Mouse (Mus musculus) stomach, postnatal 0 days (tissue): ENCODE data around the gene Gm4969. TPM values are rescaled to one million over a fixed set of nuclear protein-coding genes. Genes with fewer than 3 reads are reported as not detected.

ENCODE experiments used
- ATAC-seq: fragments of 200-750 bp; cut with Nextera tagmentation; 2 replicates; pipeline ENCODE4 v1.8.0; 2017; ENCODE audit not compliant: low FRiP score, low TSS enrichment
- DNase-seq: peaks from one replicate; pipeline ENCODE4 v3.0.0-alpha.2; 2016; ENCODE audit warnings: low spot score
- H3K27ac ChIP-seq: fragments of 300-500 bp; sonication (generic); replicated peaks from 2 replicates; pipeline ENCODE4 v1.5.1; 2014; ENCODE audit warnings: mild to moderate bottlenecking, control low read depth
- H3K27me3 ChIP-seq: fragments of 300-500 bp; sonication (generic); 2 replicates; pipeline ENCODE4 v1.6.1; 2014; ENCODE audit warnings: low read length; ENCODE audit not compliant: control insufficient read depth, insufficient read depth
- H3K36me3 ChIP-seq: fragments of 300-500 bp; sonication (generic); 2 replicates; pipeline ENCODE4 v1.6.1; 2014; ENCODE audit warnings: low read length, mixed read lengths; ENCODE audit not compliant: control insufficient read depth, insufficient read depth
- H3K4me1 ChIP-seq: fragments of 300-500 bp; sonication (generic); replicated peaks from 2 replicates; pipeline ENCODE4 v1.6.1; 2014; ENCODE audit warnings: antibody characterized with exemption; ENCODE audit not compliant: control insufficient read depth, insufficient read depth
- H3K4me2 ChIP-seq: fragments of 300-500 bp; sonication (generic); replicated peaks from 2 replicates; pipeline ENCODE4 v1.6.1; 2014; ENCODE audit warnings: low read depth, mild to moderate bottlenecking, control low read depth, moderate library complexity
- H3K4me3 ChIP-seq: fragments of 300-500 bp; sonication (generic); 2 replicates; pipeline ENCODE4 v1.5.1; 2014; ENCODE audit warnings: low read depth, low read length, control low read depth
- H3K9ac ChIP-seq: fragments of 300-500 bp; sonication (generic); 2 replicates; pipeline ENCODE4 v1.6.1; 2014; ENCODE audit warnings: mild to moderate bottlenecking, low read length, control low read depth, mixed read lengths
- H3K9me3 ChIP-seq: fragments of 300-500 bp; sonication (generic); 2 replicates; pipeline ENCODE4 v1.6.1; 2016; ENCODE audit warnings: low read length; ENCODE audit not compliant: control insufficient read depth
- CTCF ChIP-seq: IDR thresholded peaks from 2 replicates; pipeline ENCODE4 v1.5.1; 2016; ENCODE audit warnings: antibody characterized with exemption, low read depth, mild to moderate bottlenecking, moderate library complexity
- EP300 ChIP-seq: optimal IDR thresholded peaks from 2 replicates; pipeline ENCODE3; 2016; ENCODE audit warnings: antibody characterized with exemption
- WGBS: fragments of 180-500 bp; shearing (Covaris S2); extraction: QIAGEN DNeasy Blood & Tissue Kit; methylation state at CpG from one replicate; pipeline ENCODE4 v1.1.7; 2014; 5-methylcytosine and 5-hydroxymethylcytosine counted together
- polyA plus RNA-seq: library from polyadenylated mRNA; unstranded; fragments of >200 nt; fragmentation: Nextera tagmentation; extraction: Ambion mirVana; gene quantifications from 2 replicates; pipeline ENCODE4 v1.2.1, GENCODE M21; 2015

Gene Gm4969
- polyA plus RNA-seq, 1 experiment from 2014 or later: 0.72 TPM

GRCm38 (mm10) chr7:19136168-19136567, 18.0 kb upstream of the Gm4969 start:
- H3K9ac ChIP-seq: no peak overlapping the region
- ATAC-seq: no peak
- peaks cover 22% of the 10 kb centered on the region for H3K36me3 ChIP-seq
- no peaks in the 10 kb centered on the region for H3K27me3 ChIP-seq
- WGBS: 94% methylated on average over 13 of the region's 13 CpGs
- no peak overlapping the region for H3K4me3 ChIP-seq
- H3K9me3 ChIP-seq: no peaks in the 10 kb centered on the region
- TF ChIP-seq EP300 (no peak), CTCF (no peak)
- H3K4me1 ChIP-seq: 0 out of 2 replicates have a peak, but pooled peaks cover 2% of the 10 kb centered on the region
- DNase-seq: no peak
- H3K4me2 ChIP-seq: no peak overlapping the region
- H3K27ac ChIP-seq: no peak overlapping the region

DNA sequence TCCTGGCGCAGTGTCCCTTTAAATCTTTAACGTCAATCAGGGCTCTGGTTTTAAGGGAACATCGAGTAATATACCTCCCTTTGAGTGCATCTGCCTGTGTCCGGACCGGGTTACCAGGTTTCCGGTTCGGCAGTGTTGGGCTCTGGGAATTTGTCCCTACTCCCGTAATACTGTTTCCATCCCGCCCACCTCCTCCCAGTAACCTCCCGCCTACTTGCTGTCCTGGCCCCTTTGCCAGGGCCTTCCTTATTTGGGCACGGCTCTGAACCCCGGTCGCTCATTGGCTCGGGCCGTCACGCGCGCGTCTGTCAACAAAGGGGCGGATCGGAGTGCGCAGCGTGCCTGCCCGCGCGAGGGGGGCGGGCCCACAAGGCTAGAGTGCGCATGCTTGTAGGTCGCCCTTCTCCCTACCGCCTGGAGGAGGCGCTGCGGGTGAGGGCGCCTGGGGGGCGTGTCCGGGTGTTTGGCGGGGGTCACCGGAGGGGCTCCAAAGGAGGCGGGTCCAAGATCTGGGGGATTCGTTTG, 13.2 kb upstream of the Gm4969 start:
- peak overlapping the region; percentile 69 for H3K4me2 ChIP-seq
- H3K4me1 ChIP-seq: 0 out of 2 replicates have a peak, but pooled peaks cover 2% of the 10 kb centered on the region
- DNase-seq (peak; percentile 99), ATAC-seq (peak; percentile 99)
- TF ChIP-seq EP300: no peak
- peak; percentile 91 for TF ChIP-seq CTCF
- peak overlapping the region; percentile 42 for H3K4me3 ChIP-seq
- WGBS: under 1% methylated on average over 36 of the region's 39 CpGs
- peaks cover 4% of the 10 kb centered on the region for H3K36me3 ChIP-seq
- no peaks in the 10 kb centered on the region for H3K9me3 ChIP-seq
- H3K27ac ChIP-seq: peak overlapping the region; percentile 71
- no peaks in the 10 kb centered on the region for H3K27me3 ChIP-seq
- H3K9ac ChIP-seq: peak overlapping the region; percentile 52

DNA sequence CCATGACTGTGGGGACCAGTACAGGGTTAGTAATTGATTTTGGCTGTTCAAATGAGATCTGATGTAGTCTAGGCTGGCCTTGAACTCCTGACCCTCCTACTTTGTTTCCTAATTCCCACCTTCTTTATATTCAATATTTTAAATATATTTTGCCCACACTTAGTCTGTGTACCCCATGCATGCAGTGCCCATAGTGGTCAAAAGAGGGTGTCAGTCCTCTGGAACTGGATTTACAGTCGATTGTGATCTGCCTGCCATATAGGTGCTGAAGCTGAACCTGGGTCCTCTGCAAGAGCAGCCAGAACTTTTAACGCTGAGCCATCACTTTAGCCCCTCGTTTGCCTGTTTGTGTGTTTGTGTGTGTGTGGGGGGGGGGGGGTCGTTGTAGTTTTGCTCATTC, 12.5 kb upstream of the Gm4969 start:
- Histone ChIP-seq H3K27ac (peak overlapping the region; percentile 71), H3K27me3 (no peaks in the 10 kb centered on the region), H3K9me3 (no peaks in the 10 kb centered on the region), H3K9ac (peak overlapping the region; percentile 24; the same call in 1 of the 2 replicates), H3K4me1 (0 out of 2 replicates have a peak, but pooled peaks cover 2% of the 10 kb centered on the region), H3K4me3 (peak overlapping the region; percentile 17; the same call in 1 of the 2 replicates), H3K4me2 (peak overlapping the region; percentile 48), H3K36me3 (peaks cover 4% of the 10 kb centered on the region)
- TF ChIP-seq CTCF (peak; percentile 49), EP300 (no peak)
- ATAC-seq: no peak
- WGBS: 15% methylated on average over 4 of the region's 4 CpGs
- DNase-seq: no peak

DNA sequence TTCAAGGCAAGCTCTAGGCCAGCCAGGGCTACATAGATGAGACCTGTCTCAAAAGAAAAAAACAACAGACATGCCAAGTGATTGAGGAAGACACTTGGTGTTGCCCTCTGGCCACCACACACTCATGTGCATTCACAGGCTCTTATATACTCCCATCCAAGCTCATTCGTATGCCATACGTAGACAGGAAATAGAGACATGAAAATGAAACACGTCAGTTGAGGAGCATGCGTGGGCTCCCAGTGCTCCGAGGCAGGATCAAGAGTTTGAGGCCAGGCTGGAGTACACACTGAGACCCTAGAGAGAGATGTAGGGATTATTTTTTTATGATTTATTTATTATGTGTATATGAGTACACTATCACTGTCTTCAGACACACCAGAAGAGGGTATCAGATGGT, 11.2 kb upstream of the Gm4969 start:
- 0 out of 2 replicates have a peak, but pooled peaks cover 2% of the 10 kb centered on the region for H3K4me1 ChIP-seq
- WGBS: 86% methylated on average over 5 of the region's 5 CpGs
- H3K9ac ChIP-seq: no peak overlapping the region
- no peak overlapping the region for H3K27ac ChIP-seq
- TF ChIP-seq EP300 (no peak), CTCF (no peak)
- no peaks in the 10 kb centered on the region for H3K9me3 ChIP-seq
- H3K27me3 ChIP-seq: no peaks in the 10 kb centered on the region
- no peak for DNase-seq
- H3K36me3 ChIP-seq: peaks cover 4% of the 10 kb centered on the region; the same call in 1 of the 2 replicates
- no peak for ATAC-seq
- no peak overlapping the region for H3K4me3 ChIP-seq
- no peak overlapping the region for H3K4me2 ChIP-seq

DNA sequence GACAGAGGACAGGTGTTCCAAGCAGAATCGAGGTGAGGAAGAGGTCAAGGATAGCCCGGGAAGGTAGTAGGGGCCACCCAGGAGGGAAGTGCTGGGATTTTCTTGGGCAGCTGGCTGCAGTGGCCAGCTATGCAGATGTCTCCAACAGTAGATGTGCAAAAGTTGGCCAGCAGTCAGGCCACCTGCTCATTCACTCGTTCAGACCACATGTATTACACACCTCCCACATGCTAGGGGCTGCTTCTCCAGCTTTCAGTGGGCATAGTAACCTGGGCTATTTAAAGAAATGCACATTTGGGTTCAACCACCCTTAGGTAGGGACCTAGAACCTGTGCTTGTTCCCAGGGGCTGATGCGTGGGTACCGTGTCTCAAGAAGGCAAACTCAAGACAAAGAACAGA, 9.6 kb upstream of the Gm4969 start:
- DNase-seq: no peak
- H3K4me3 ChIP-seq: no peak overlapping the region
- H3K9me3 ChIP-seq: no peaks in the 10 kb centered on the region
- H3K27me3 ChIP-seq: no peaks in the 10 kb centered on the region
- no peak overlapping the region for H3K9ac ChIP-seq
- peaks cover 4% of the 10 kb centered on the region; the same call in 1 of the 2 replicates for H3K36me3 ChIP-seq
- H3K4me1 ChIP-seq: 0 out of 2 replicates have a peak, but pooled peaks cover 2% of the 10 kb centered on the region
- no peak overlapping the region for H3K4me2 ChIP-seq
- TF ChIP-seq CTCF (no peak), EP300 (no peak)
- WGBS: 75% methylated on average over 5 of the region's 5 CpGs
- H3K27ac ChIP-seq: no peak overlapping the region
- no peak for ATAC-seq

- Histone ChIP-seq H3K9ac (no peak overlapping the region), H3K9me3 (no peaks in the 10 kb centered on the region), H3K4me2 (no peak overlapping the region), H3K36me3 (peaks cover 4% of the 10 kb centered on the region; the same call in 1 of the 2 replicates), H3K4me3 (no peak overlapping the region), H3K27ac (no peak overlapping the region), H3K27me3 (no peaks in the 10 kb centered on the region), H3K4me1 (no peaks in the 10 kb centered on the region; the same call in 1 of the 2 replicates)
- ATAC-seq (no peak), DNase-seq (no peak)
- 84% methylated on average over 6 of the region's 6 CpGs for WGBS
- no peak for TF ChIP-seq EP300
- TF ChIP-seq CTCF: no peak
Measured at GRCm38 (mm10) chr7:19124713-19125112, 6.5 kb upstream of the Gm4969 start.
